Mouse (Mus musculus) layer of hippocampus, adult 2 months (tissue): ENCODE measurements around the gene Pigh. TPM values are rescaled to one million over a fixed set of nuclear protein-coding genes. Genes with fewer than 3 reads are reported as not detected.

Experiments used
- DNase-seq, 2 experiments: peaks; one replicate each; pipeline ENCODE4 v3.0.0; 2022; ENCODE audit warnings: low spot score in 2 of 2
- H3K27ac ChIP-seq: fragments of 200-600 bp; 2 replicates; pipeline ENCODE4 v1.8.1; 2022
- H3K4me3 ChIP-seq: fragments of 200-600 bp; 2 replicates; pipeline ENCODE4 v1.8.1; 2022; ENCODE audit warnings: mild to moderate bottlenecking
- CTCF ChIP-seq: fragments of 200-600 bp; conservative IDR thresholded peaks from 2 replicates; pipeline ENCODE4 v1.8.1; 2022; ENCODE audit warnings: antibody characterized with exemption, mild to moderate bottlenecking, moderate library complexity
- total RNA-seq, 2 experiments: library from RNA; stranded (reverse); gene quantifications; 2 replicates each; pipeline ENCODE4 v1.2.3; 2021

Gene Pigh
- total RNA-seq, 2 experiments from 2014 or later, result 9.8 to 12.6 TPM

DNA sequence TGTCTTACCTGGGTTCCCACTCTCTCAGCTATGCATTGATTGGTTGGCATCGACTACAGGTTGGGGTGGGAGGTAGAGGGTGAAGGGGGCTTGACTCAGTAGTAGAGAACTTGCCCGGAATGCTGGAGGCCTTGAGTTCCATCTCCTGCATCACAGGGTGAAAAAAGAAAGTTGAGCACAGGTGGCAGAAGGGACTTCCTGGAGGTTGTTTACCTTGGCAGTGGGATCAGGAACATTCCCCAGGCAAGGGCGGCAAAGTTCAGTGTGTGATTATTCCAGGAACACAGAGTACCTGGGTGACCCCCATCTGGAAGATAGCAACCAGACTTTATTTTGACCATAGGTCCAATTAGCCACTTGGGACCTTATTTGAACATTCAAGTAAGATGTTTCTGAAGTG lies 14.3 kb upstream of the Pigh start:
- DNase-seq, result no peak
- no peak for TF ChIP-seq CTCF
- no peak overlapping the region for H3K4me3 ChIP-seq

DNA sequence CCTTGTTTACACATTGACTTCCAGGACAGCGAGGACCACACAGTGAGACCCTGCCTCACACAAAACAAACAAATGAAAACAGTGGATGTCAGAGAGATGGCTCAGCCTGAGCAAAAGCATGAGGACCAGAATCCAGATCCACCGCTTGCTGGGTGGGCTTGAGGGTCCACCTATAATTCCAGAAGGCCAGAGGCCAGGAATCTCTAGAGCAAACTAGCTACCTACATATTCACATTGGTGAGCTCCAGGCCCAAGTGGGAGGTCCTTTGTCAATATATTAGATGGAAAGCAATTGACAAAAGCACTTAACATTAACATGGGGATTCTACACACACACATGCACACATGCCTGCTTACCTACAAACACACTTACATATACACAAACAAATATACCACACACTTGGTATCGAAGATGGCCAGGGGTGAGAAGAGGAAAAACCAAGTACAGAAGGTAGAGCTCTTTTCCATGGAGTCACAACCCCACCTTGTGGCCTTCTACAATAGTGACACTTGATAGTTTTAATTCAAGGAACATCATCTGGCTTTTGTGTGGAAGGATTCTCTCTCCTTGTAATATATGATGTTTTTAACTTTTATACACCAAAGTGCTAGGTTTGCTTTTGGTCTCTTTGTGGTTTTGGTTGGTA lies 7.8 kb upstream of the Pigh start:
- Histone ChIP-seq H3K27ac (no peak overlapping the region), H3K4me3 (no peak overlapping the region)
- peak; percentile 14 to 46 for DNase-seq
- peak; percentile 86 for TF ChIP-seq CTCF

More for the DNA sequence above, 14.3 kb upstream of the Pigh start:
- H3K27ac ChIP-seq, result no peak overlapping the region

DNA sequence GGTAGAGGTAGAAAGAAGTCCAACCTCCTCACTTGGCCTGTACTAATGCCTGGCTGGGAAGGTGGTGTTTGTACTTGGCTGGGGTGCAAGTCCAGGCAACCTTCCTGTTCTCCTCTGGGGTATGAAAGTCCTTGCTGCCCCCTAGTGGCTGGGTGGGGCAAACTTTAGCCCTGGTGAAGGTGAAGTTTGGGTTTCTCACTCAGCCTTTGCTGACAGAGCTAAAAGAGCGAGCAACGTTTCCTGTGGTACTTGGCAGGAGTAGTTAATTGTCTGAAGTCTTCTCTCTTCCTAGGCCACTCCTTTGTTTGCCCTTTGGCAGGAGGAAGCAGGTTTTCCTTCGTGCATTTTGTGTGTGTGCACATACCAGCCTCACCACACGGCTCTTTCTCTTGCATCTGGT lies 3.1 kb upstream of the Pigh start:
- peak; percentile 83 for TF ChIP-seq CTCF
- peak; percentile 12 to 53 for DNase-seq
- Histone ChIP-seq H3K4me3 (no peak overlapping the region), H3K27ac (no peak overlapping the region)

- DNase-seq, result no peak
- Histone ChIP-seq H3K27ac (no peak overlapping the region), H3K4me3 (no peak overlapping the region)
- no peak for TF ChIP-seq CTCF
Observed at GRCm38 (mm10) chr12:79073362-79073761, 16.1 kb downstream of the Pigh start.

GRCm38 (mm10) chr12:79072576-79072975 lies 16.9 kb downstream of the Pigh start:
- DNase-seq, result no peak
- TF ChIP-seq CTCF, result no peak
- Histone ChIP-seq H3K4me3 (no peak overlapping the region), H3K27ac (no peak overlapping the region)

DNA sequence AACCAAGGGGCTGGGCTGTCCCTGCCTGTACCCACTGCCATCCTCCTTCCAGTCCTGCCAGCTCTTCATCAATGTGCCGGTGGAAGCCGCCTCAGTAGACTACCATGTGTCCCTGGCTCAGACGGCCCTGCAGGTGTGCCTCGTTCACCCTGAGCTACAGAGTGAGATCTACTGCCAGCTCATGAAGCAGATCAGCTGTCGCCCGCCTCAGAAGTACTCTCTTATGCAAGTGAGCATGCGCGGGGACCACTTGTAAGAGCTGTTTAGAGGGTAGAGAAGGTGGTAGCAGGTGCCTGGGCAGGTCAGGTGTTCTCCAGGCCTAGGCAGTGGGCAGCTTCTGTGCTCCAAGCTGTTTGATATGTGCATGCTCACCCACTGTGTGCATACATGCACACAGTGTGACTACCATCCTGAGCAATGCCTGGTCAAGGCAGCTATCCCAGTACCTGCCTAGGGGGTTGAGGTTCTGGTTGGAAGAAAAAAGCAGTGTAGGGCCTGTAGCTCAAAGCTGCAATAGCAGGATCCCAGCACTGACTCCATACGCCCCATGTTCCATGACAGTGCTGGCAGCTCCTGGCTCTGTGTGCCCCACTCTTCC lies 18.6 kb downstream of the Pigh start:
- Histone ChIP-seq H3K27ac (no peak overlapping the region), H3K4me3 (no peak overlapping the region)
- TF ChIP-seq CTCF, result no peak
- no peak for DNase-seq

DNA sequence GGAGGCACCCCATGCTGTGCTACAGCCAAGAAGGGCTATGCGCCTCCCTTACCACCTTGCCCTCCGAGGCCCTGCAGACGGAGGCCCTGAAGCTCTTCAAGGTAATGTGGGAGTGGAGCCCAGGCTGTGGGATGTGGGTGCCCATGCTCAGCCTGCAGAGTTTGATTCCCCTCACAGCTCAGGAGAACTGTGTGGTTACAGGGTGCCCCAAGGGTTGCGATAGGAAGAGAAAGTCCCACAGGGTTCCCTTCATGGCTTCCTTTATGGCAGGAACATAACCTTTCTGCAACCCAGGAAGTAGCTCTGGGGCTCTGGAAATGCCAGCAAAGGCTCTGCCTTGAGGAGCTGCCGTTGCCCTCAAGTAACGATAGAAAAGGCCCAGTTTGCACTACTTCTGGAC lies 19.5 kb downstream of the Pigh start:
- no peak for DNase-seq
- Histone ChIP-seq H3K4me3 (no peak overlapping the region), H3K27ac (no peak overlapping the region)
- no peak for TF ChIP-seq CTCF

DNA sequence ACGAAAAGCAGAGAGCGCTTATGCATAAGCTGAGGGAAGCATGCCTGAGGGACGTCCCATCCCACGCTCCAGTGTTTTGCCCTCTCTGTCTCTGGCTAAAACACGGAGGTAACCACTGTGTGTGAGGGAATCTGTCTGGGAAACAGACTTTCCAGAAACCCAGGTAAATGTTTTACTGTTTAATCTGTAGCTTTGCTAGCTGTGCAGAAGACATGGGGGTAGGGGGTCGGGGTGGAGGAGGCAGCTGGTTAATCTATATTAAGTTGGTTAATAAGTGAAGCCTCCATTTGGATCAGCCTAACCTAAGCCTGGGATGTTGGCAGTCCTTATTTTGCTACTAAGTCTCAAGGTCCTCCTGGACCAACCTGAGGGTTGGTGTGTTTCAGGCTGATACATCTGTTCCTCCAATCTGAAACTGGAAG lies 20.3 kb downstream of the Pigh start:
- no peak for DNase-seq
- Histone ChIP-seq H3K27ac (no peak overlapping the region), H3K4me3 (no peak overlapping the region)
- TF ChIP-seq CTCF, result no peak

DNA sequence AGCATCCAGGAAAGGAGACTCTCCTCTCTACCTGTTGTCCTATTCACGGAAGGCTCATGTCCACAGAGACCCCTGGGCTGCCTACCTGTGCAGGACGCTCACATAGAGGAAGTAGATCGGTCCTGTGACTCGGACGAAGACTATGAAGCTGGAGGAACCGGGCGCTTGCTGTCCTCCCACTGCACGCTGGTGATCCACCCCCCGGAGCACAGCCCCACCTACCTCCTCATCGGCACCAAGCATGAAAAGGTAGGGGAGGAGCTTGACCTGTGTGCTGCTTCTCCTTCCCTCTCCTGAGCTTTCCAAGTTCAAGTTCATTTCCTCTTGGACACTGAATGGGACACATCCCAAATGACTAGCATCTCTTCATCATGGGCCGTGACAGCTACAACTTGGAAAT lies 21.1 kb downstream of the Pigh start:
- TF ChIP-seq CTCF, result no peak
- H3K4me3 ChIP-seq, result no peak overlapping the region
- DNase-seq, result no peak
- H3K27ac ChIP-seq, result no peak overlapping the region

GRCm38 (mm10) chr12:79067526-79067925 lies 21.9 kb downstream of the Pigh start:
- no peak for DNase-seq
- Histone ChIP-seq H3K4me3 (no peak overlapping the region), H3K27ac (no peak overlapping the region)
- no peak for TF ChIP-seq CTCF

GRCm38 (mm10) chr12:79066431-79066830 lies 23.0 kb downstream of the Pigh start:
- Histone ChIP-seq H3K27ac (no peak overlapping the region), H3K4me3 (no peak overlapping the region)
- DNase-seq, result no peak
- TF ChIP-seq CTCF, result no peak

GRCm38 (mm10) chr12:79064451-79064850 lies 25.0 kb downstream of the Pigh start:
- Histone ChIP-seq H3K4me3 (no peak overlapping the region), H3K27ac (no peak overlapping the region)
- DNase-seq, result no peak
- no peak for TF ChIP-seq CTCF

DNA sequence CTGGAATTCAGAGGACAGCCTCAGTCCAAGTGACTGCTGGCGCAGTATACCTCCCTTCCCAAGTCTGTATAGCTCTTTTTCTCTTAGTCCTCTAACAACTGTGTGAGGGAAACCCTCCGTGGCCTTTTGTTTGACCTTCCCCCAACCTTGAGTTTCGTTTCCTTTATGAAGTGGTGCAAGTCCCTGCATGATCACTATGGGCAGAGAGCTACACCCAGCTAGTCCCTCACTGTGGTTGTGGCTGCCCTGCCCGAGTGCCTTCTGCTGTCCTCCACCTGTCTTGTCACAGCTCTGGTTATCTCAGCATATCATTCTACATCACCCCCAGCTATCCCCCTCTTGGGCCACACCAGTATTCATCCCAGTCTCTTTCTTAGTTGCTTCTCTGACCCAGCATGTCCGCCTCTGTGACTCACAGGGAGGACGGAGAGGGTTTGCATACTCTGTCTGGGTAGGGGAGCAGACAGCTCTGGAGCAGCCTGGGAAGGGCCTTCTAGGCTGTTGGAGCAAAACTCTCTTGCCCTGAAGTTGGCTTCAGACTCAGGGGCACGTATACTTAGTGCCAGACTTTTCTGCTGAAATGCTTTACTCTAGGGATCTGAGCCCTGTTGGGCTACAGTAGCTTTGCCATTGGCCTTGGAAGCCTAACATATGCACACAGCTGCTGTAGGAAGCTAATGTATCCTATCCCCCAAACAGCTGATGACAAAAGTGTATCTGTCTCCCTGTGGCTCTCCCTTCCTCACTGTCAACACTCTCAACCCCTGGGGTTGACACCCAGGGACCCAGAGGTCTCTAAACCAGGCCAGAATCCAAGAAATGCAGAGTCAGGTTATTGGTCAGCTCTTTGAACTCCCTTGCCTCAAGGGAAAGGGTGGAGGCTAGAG lies 28.4 kb downstream of the Pigh start:
- no peak for DNase-seq
- Histone ChIP-seq H3K4me3 (no peak overlapping the region), H3K27ac (no peak overlapping the region)
- no peak for TF ChIP-seq CTCF

- Histone ChIP-seq H3K27ac (no peak overlapping the region), H3K4me3 (no peak overlapping the region)
- DNase-seq, result no peak
- TF ChIP-seq CTCF, result no peak
Observed at GRCm38 (mm10) chr12:79060134-79060533, 29.3 kb downstream of the Pigh start.
